Mouse (Mus musculus) lung, postnatal 0 days (tissue): Measurements from ENCODE around the gene Mrps35. TPM values are rescaled to one million over a fixed set of nuclear protein-coding genes. Genes with fewer than 3 reads are reported as not detected.

Source experiments
- ATAC-seq: fragments of 200-750 bp; cut with Nextera tagmentation; 2 replicates; pipeline ENCODE4 v1.8.0; 2017; ENCODE audit warnings: moderate library complexity
- DNase-seq: peaks from one replicate; pipeline ENCODE4 v3.0.0-alpha.2; 2016; ENCODE audit warnings: low spot score
- H3K27ac ChIP-seq: fragments of 300-500 bp; sonication (generic); 2 replicates; pipeline ENCODE4 v1.5.1; 2014; ENCODE audit warnings: antibody characterized with exemption, mild to moderate bottlenecking, low read length, mixed read lengths
- H3K27me3 ChIP-seq: fragments of 300-500 bp; sonication (generic); replicated peaks from 2 replicates; pipeline ENCODE4 v1.6.1; 2014; ENCODE audit warnings: low read length, mixed read lengths; ENCODE audit not compliant: insufficient read depth
- H3K36me3 ChIP-seq: fragments of 300-500 bp; sonication (generic); 2 replicates; pipeline ENCODE4 v1.6.1; 2014; ENCODE audit warnings: low read length, mixed read lengths; ENCODE audit not compliant: insufficient read depth
- H3K4me1 ChIP-seq: fragments of 300-500 bp; sonication (generic); 2 replicates; pipeline ENCODE4 v1.6.1; 2014; ENCODE audit warnings: antibody characterized with exemption, low read depth, low read length, mixed read lengths; ENCODE audit not compliant: insufficient read depth
- H3K4me2 ChIP-seq: fragments of 300-500 bp; sonication (generic); replicated peaks from 2 replicates; pipeline ENCODE4 v1.6.1; 2014; ENCODE audit warnings: low read depth, mild to moderate bottlenecking, low read length, moderate library complexity, mixed read lengths
- H3K4me3 ChIP-seq: fragments of 300-500 bp; sonication (generic); 2 replicates; pipeline ENCODE4 v1.5.1; 2014; ENCODE audit warnings: low read depth, low read length
- H3K9ac ChIP-seq: fragments of 300-500 bp; sonication (generic); replicated peaks from 2 replicates; pipeline ENCODE4 v1.6.1; 2014; ENCODE audit warnings: low read depth, mild to moderate bottlenecking
- H3K9me3 ChIP-seq: fragments of 300-500 bp; sonication (generic); 2 replicates; pipeline ENCODE4 v1.6.1; 2016; ENCODE audit warnings: low read length, mixed read lengths
- CTCF ChIP-seq: IDR thresholded peaks from 2 replicates; pipeline ENCODE4 v1.5.1; 2016; ENCODE audit warnings: antibody characterized with exemption, mild to moderate bottlenecking
- EP300 ChIP-seq: IDR thresholded peaks from 2 replicates; pipeline ENCODE4 v1.6.1; 2016; ENCODE audit warnings: antibody characterized with exemption, mild to moderate bottlenecking, control low read depth
- WGBS: fragments of 180-500 bp; shearing (Covaris S2); extraction: QIAGEN DNeasy Blood & Tissue Kit; methylation state at CpG from one replicate; pipeline ENCODE4 v1.1.7; 2014; 5-methylcytosine and 5-hydroxymethylcytosine counted together
- polyA plus RNA-seq: library from polyadenylated mRNA; unstranded; fragments of >200 nt; fragmentation: Nextera tagmentation; extraction: Ambion mirVana; gene quantifications from 2 replicates; pipeline ENCODE4 v1.2.1, GENCODE M21; 2015

Gene Mrps35
- polyA plus RNA-seq, 1 experiment from 2014 or later, result 64.7 TPM

DNA sequence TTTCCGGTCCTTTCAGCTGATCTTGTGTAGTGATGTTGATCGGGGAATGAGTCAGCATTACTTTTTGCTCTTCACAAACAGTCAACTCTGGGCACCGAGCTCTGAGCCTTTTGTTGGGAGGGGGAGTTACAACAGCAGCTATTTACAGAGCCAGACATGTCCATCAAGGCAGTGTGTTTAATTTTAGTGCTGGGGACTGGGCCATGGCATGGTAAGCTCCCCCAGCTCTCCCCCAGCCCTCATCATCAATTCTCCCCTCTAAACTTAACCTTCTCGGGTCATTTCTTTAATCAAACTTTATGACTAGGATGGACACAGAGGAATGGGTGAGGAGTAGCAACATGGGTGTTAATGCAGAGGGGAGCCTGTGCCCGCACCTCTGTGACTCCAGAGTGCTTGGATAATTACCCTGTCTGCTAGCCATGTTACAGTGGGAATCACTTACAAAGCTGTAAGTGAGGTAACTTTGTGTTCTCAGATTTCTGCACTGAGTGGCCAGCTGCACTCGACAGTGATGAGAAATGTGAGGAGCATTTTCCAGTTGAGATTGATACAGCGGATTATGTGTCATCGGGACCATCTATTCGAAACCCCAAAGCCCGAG lies 12.9 kb downstream of the Mrps35 start:
- Histone ChIP-seq H3K4me2 (no peak overlapping the region), H3K27me3 (no peaks in the 10 kb centered on the region), H3K4me3 (no peak overlapping the region), H3K36me3 (peaks cover 12% of the 10 kb centered on the region; the same call in 1 of the 2 replicates), H3K9ac (no peak overlapping the region), H3K4me1 (no peaks in the 10 kb centered on the region), H3K9me3 (no peaks in the 10 kb centered on the region), H3K27ac (no peak overlapping the region)
- DNase-seq, result no peak
- TF ChIP-seq EP300 (no peak), CTCF (no peak)
- ATAC-seq, result no peak
- WGBS, result 88% methylated on average over 10 of the region's 10 CpGs

DNA sequence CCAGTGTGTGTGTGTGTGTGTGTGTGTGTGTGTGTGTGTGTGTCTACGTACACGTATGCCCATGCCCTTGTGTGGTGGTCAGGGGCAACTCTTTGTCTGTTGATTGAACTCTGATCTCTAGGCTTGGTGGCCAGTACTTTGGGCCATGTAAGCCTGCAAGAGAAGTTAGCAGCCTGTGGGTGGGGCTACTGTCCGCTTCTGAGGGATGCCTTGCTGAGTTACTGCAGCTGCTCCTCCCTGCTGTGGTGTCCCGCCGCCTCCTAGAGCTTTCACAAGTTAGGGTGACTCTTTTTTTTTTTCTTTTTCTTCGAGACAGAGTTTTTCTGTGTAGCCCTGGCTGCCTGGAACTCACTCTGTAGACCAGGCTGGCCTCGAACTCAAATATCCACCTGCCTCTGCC lies 16.8 kb downstream of the Mrps35 start:
- peak; percentile 43 for DNase-seq

DNA sequence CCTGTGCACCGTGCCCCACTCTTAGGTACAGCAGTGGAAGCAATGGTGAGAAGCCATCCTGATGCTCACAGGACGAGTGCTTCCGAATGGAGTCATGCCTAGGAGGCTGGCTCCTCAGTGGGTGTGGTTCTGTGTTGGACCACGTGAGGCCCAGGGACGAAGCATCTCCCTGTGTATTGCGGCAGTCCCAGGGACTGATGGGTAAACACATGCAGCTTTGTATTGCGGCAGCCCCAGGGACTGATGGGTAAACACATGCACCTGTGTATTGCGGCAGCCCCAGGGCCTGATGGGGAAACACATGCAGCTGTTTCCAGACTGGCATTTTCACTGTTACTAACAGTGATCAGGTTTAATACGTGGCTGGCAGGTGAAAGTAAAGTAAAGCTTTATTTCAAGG lies 19.1 kb downstream of the Mrps35 start:
- no peak overlapping the region for H3K27ac ChIP-seq
- no peak for ATAC-seq
- no peak for DNase-seq
- no peaks in the 10 kb centered on the region for H3K27me3 ChIP-seq
- H3K4me3 ChIP-seq, result no peak overlapping the region
- TF ChIP-seq CTCF (no peak), EP300 (no peak)
- no peak overlapping the region for H3K4me2 ChIP-seq
- 90% methylated on average over 9 of the region's 9 CpGs for WGBS
- H3K9ac ChIP-seq, result no peak overlapping the region
- peaks cover 17% of the 10 kb centered on the region; the same call in 1 of the 2 replicates for H3K36me3 ChIP-seq
- no peaks in the 10 kb centered on the region for H3K9me3 ChIP-seq
- no peaks in the 10 kb centered on the region for H3K4me1 ChIP-seq

More for the DNA sequence above, 16.8 kb downstream of the Mrps35 start:
- Histone ChIP-seq H3K9me3 (no peaks in the 10 kb centered on the region), H3K4me3 (no peak overlapping the region), H3K4me2 (no peak overlapping the region), H3K36me3 (peaks cover 21% of the 10 kb centered on the region; the same call in 1 of the 2 replicates), H3K27me3 (no peaks in the 10 kb centered on the region), H3K4me1 (no peaks in the 10 kb centered on the region), H3K27ac (no peak overlapping the region), H3K9ac (no peak overlapping the region)
- ATAC-seq, result peak; percentile 55; the same call in 1 of the 2 replicates
- peak; percentile 32; the same call in 1 of the 2 replicates for TF ChIP-seq CTCF
- no peak for TF ChIP-seq EP300
- WGBS, result 65% methylated on average over 7 of the region's 7 CpGs

DNA sequence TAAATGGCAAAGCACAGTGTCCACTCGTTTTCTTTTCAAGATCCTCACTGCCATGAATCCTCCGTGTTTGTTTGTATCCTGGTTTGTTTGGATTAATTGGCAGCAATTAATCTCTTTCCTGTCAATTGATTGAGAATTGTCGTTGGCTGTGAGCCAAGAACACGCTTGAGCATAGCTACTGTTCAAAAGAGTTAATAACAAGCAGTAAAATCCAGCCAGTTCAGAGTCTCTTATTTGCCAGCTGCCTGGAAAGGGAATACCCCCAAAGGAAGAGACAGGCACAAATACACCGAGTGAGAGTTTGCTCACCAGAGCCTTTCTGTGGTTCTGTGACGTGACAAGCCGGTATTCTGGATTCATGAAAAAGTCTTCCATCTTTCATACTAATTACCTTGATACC lies 19.5 kb downstream of the Mrps35 start:
- no peak overlapping the region for H3K4me2 ChIP-seq
- 68% methylated on average over 7 of the region's 7 CpGs for WGBS
- no peak for ATAC-seq
- H3K9me3 ChIP-seq, result no peaks in the 10 kb centered on the region
- no peaks in the 10 kb centered on the region for H3K4me1 ChIP-seq
- no peaks in the 10 kb centered on the region for H3K27me3 ChIP-seq
- TF ChIP-seq CTCF (no peak), EP300 (no peak)
- H3K36me3 ChIP-seq, result peaks cover 16% of the 10 kb centered on the region; the same call in 1 of the 2 replicates
- no peak for DNase-seq
- H3K4me3 ChIP-seq, result no peak overlapping the region
- no peak overlapping the region for H3K9ac ChIP-seq
- no peak overlapping the region for H3K27ac ChIP-seq

DNA sequence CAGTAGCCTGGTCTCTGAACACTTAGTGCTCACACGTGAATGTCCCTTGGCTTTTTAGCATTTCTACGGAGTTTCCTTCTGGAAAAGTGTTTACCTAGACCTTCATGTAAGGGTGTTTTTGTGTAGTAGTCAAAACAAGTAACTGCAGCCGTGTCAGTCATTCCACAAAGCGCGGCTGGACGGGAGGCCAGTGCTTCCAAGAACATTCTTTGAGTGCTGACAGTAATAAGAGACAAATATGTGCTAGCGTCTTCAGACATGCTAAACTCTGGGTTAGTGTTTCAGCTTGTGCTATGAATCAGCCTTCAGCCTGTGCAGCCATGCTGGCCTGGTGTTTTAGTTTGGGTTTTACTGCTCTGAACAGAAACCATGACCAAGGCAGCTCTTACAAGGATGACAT lies 20.1 kb downstream of the Mrps35 start:
- no peak overlapping the region for H3K4me3 ChIP-seq
- H3K9ac ChIP-seq, result no peak overlapping the region
- H3K4me2 ChIP-seq, result no peak overlapping the region
- H3K27me3 ChIP-seq, result no peaks in the 10 kb centered on the region
- TF ChIP-seq EP300, result no peak
- no peak for TF ChIP-seq CTCF
- 76% methylated on average over 7 of the region's 7 CpGs for WGBS
- ATAC-seq (no peak), DNase-seq (peak; percentile 34)
- no peak overlapping the region for H3K27ac ChIP-seq
- no peaks in the 10 kb centered on the region for H3K9me3 ChIP-seq
- H3K4me1 ChIP-seq, result no peaks in the 10 kb centered on the region
- H3K36me3 ChIP-seq, result peaks cover 16% of the 10 kb centered on the region; the same call in 1 of the 2 replicates

DNA sequence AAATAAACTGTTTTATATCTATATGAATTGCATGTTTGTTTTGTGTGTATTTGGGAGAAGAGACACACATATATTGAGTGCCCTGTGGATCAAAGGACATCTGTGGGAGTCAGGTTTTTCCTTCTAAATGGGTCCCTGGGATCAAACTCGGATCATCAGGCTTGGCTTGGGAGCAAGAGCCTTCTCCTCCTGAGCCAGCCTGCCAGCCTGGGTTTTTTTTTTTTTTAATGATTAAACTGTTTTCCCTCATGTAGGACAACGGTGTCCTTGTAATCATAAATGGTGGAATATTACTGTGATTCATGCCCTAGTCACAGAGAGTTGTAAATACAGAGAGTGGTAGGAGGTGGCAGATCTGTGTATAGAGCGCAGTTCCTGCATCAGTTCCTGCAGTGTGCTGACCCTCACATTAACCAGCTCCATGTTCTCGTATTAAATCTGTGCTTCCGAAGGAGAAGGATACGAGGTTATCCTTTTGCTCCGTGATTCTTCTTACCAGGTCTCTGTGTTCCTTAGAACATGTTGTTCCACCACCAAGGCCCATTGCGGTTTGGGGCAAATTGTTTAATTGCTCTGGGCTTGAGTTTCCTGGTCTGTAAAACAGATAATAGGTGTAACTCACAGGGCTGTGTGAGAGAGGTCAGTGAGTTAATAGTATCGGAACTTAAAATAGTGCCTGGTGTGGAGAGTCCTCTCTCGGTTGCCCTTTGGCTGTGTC lies 21.8 kb downstream of the Mrps35 start:
- ATAC-seq, result no peak
- 85% methylated on average over 10 of the region's 10 CpGs for WGBS

More for the DNA sequence above, 21.8 kb downstream of the Mrps35 start:
- no peak for DNase-seq
- Histone ChIP-seq H3K4me2 (no peak overlapping the region), H3K36me3 (peaks cover 16% of the 10 kb centered on the region; the same call in 1 of the 2 replicates), H3K27me3 (no peaks in the 10 kb centered on the region), H3K4me3 (no peak overlapping the region), H3K4me1 (no peaks in the 10 kb centered on the region), H3K9ac (no peak overlapping the region), H3K27ac (no peak overlapping the region), H3K9me3 (no peaks in the 10 kb centered on the region)
- TF ChIP-seq EP300 (no peak), CTCF (no peak)
